Mouse (Mus musculus): ENCODE results near the gene Fndc8. TPM values are rescaled to one million over a fixed set of nuclear protein-coding genes. Genes with fewer than 3 reads are reported as not detected.

The Fndc8 gene
- polyA plus RNA-seq, 1 experiment from 2014 or later = 1.1 TPM

DNA sequence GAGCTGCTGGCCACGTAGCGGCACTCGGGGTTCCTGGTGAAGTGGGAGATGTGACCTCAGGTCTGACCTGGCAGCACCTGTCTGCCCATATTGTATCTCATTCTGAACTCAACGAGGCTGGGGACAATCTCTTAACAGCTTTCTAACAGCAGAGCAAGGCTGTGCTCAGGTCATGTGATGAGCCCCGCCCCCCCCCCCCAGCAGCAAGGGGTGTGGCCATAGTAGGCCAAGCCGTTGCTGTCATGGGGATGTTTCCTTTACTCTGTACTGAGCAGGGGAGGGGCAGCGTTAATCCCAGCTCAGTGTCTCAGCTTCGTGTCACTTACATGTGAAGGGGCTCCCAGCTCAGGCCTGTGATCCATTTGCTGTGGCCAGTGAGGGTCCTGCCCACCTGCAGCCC, 13.0 kb downstream of the Fndc8 start:
- H3K36me3 ChIP-seq (ENCODE audit: control insufficient read depth, insufficient read depth) = peaks cover 32% of the 10 kb centered on the region
- WGBS = 62% methylated on average over 8 of the region's 8 CpGs
- no peak overlapping the region for H3K4me2 ChIP-seq (ENCODE audit: low read length)
- no peaks in the 10 kb centered on the region for H3K27me3 ChIP-seq (replicated peaks; ENCODE audit: control insufficient read depth, insufficient read depth, low read length)
- no peak overlapping the region for H3K4me3 ChIP-seq (replicated peaks; ENCODE audit: low read length)
- no peaks in the 10 kb centered on the region for H3K9me3 ChIP-seq (ENCODE audit: control insufficient read depth, low read length)
- no peak overlapping the region for H3K27ac ChIP-seq (ENCODE audit: low read length)
- H3K4me1 ChIP-seq (replicated peaks; ENCODE audit: control insufficient read depth, insufficient read depth, low read length) = peaks cover 10% of the 10 kb centered on the region
- H3K9ac ChIP-seq (replicated peaks; ENCODE audit: low read depth, low read length) = no peak overlapping the region
- ATAC-seq = no peak

DNA sequence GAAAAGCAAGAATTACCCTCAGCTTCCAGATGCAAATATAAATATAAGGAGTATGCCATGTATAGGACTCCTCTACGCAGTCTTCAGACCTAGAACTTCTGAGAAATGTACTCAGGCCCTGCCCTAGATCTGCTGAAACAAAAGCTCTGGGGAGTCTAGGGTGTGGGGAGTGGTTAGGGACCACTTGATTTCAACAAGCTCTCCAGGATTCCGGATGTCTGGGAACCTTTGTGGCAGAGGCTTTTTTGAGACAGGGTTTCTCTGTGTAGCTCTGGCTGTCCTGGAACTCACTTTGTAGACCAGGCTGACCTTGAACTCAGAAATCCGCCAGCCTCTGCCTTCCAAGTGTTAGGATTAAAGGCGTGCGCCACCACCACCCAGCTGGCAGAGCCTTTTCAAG, 13.9 kb downstream of the Fndc8 start:
- Histone ChIP-seq H3K4me2 (ENCODE audit: low read length) (no peak overlapping the region), H3K36me3 (ENCODE audit: control insufficient read depth, insufficient read depth) (peaks cover 27% of the 10 kb centered on the region), H3K27ac (ENCODE audit: low read length) (no peak overlapping the region), H3K4me3 (replicated peaks; ENCODE audit: low read length) (no peak overlapping the region), H3K4me1 (replicated peaks; ENCODE audit: control insufficient read depth, insufficient read depth, low read length) (peaks cover 10% of the 10 kb centered on the region), H3K9ac (replicated peaks; ENCODE audit: low read depth, low read length) (no peak overlapping the region), H3K9me3 (ENCODE audit: control insufficient read depth, low read length) (no peaks in the 10 kb centered on the region), H3K27me3 (replicated peaks; ENCODE audit: control insufficient read depth, insufficient read depth, low read length) (no peaks in the 10 kb centered on the region)
- WGBS = 87% methylated on average over 5 of the region's 5 CpGs
- no peak for ATAC-seq

DNA sequence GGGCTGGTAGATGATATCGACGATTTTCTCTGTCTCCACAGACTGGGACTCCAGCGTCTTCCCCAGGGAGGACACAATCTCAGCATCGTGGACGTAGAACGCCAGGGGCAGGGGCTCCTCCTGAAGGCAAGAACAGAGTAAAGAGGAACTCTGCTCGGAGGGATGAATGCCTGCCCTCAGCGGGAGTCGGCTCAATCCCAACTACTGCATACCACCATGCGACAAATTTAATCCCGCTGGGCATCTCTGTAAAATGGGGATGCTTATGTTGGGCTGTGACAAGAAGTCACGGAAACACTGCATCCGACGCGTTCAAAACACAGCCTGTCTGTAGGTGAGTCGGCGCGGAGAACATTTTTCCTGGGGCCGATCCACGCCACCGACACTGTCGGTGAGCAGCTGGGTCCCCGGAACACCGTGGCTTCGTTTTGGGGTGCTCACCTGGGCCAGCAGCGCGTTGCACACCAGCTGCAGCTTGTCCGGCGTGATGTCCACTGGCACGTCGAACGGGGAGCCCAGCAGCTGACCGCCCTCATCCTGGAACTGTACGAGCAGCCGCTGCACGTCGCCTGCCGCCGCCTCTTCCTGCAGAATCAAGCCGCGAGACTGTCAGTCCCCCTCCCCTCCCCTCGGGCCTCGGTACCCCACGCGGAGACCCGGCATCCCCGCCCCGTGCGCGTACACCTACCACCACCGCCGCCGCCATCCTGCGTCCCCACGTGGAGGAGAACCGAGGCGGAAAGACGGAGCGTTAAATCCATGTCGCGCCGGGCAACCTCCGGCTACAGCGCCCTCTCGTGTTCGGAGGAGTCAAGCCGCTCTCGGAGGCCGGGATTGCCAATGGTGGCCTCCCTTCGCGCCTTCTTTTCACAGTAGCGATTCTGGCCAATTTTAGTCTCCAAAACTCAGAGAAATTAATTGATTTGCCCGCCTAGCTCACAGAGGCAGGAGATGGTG, 16.0 kb downstream of the Fndc8 start, which contains the start of gene Nle1:
Gene Nle1 (minus strand): TSS at position 761 of the 957 bp plus-strand sequence.
- H3K4me2 ChIP-seq (ENCODE audit: low read length) = peak within 1 kb of the TSS; percentile 65
- peak within 1 kb of the TSS; percentile 81 for H3K4me3 ChIP-seq (replicated peaks; ENCODE audit: low read length)
- H3K36me3 ChIP-seq (ENCODE audit: control insufficient read depth, insufficient read depth) = peaks cover 12% of the 10 kb centered on the region
- no peak within 1 kb of the TSS; the same call in 1 of the 2 replicates for H3K27ac ChIP-seq (ENCODE audit: low read length)
- peak within 1 kb of the TSS; percentile 79 for H3K9ac ChIP-seq (replicated peaks; ENCODE audit: low read depth, low read length)
- peak; percentile 92 for ATAC-seq
- H3K9me3 ChIP-seq (ENCODE audit: control insufficient read depth, low read length) = no peaks in the 10 kb centered on the region
- peaks cover 10% of the 10 kb centered on the region for H3K4me1 ChIP-seq (replicated peaks; ENCODE audit: control insufficient read depth, insufficient read depth, low read length)
- WGBS = 1% methylated on average over 71 of the region's 73 CpGs
- no peaks in the 10 kb centered on the region for H3K27me3 ChIP-seq (replicated peaks; ENCODE audit: control insufficient read depth, insufficient read depth, low read length)

DNA sequence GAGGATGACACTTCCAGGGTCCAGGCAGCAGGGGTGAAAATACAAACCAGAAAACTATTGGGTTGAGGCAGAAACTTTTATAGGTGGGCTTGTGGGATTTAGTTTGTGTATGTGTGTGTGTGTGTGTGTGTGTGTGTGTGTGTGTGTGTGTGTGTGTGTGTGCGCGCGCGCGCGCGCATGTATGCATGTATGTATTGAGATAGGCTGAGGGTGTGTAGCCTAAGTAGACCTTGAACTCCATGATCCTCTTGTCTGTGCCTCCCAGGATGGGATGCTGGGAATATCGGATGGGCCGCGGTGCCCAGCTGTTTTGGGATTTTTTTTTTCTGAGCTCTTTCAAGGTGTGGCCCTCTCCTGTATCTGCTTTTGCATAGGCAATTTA, 16.7 kb downstream of the Fndc8 start:
- Histone ChIP-seq H3K36me3 (ENCODE audit: control insufficient read depth, insufficient read depth) (peaks cover 8% of the 10 kb centered on the region), H3K27me3 (replicated peaks; ENCODE audit: control insufficient read depth, insufficient read depth, low read length) (no peaks in the 10 kb centered on the region), H3K4me1 (replicated peaks; ENCODE audit: control insufficient read depth, insufficient read depth, low read length) (peaks cover 10% of the 10 kb centered on the region), H3K4me2 (ENCODE audit: low read length) (peak overlapping the region; percentile 65), H3K4me3 (replicated peaks; ENCODE audit: low read length) (peak overlapping the region; percentile 81), H3K9me3 (ENCODE audit: control insufficient read depth, low read length) (no peaks in the 10 kb centered on the region), H3K9ac (replicated peaks; ENCODE audit: low read depth, low read length) (no peak overlapping the region; the same call in 1 of the 2 replicates), H3K27ac (ENCODE audit: low read length) (no peak overlapping the region)
- 51% methylated on average over 10 of the region's 10 CpGs for whole genome bisulfite sequencing
- ATAC-seq = peak; percentile 7; the same call in 1 of the 2 replicates

DNA sequence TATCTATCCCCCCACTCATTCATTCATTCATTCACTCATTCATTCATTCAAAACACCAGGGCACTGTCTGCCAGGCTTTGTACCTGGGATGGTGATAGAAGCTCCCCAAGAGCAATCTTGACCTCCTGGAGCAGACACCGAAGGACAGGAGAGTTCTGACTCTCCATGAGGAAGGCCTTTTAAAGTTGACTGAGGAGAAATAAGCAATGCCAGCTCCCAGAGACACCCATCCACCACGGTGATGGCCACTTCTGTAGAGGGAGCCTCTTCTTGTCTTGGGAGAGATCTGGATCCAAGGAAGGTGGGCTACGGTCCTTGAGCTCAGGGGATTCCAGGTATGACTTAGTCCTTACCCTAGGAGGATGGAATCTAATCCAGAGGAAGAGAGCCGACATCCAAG, 18.3 kb downstream of the Fndc8 start, which contains the start of gene Unc45b:
Gene Unc45b (plus strand): TSS at position 301 of the 400 bp plus-strand sequence.
- no peaks in the 10 kb centered on the region for H3K9me3 ChIP-seq (ENCODE audit: control insufficient read depth, low read length)
- H3K4me2 ChIP-seq (ENCODE audit: low read length) = no peak within 1 kb of the TSS
- no peak for ATAC-seq
- 87% methylated on average over 4 of the region's 4 CpGs for WGBS
- no peak within 1 kb of the TSS for H3K27ac ChIP-seq (ENCODE audit: low read length)
- peaks cover 12% of the 10 kb centered on the region for H3K4me1 ChIP-seq (replicated peaks; ENCODE audit: control insufficient read depth, insufficient read depth, low read length)
- H3K9ac ChIP-seq (replicated peaks; ENCODE audit: low read depth, low read length) = no peak within 1 kb of the TSS
- no peaks in the 10 kb centered on the region for H3K27me3 ChIP-seq (replicated peaks; ENCODE audit: control insufficient read depth, insufficient read depth, low read length)
- H3K36me3 ChIP-seq (ENCODE audit: control insufficient read depth, insufficient read depth) = no peaks in the 10 kb centered on the region
- no peak within 1 kb of the TSS for H3K4me3 ChIP-seq (replicated peaks; ENCODE audit: low read length)

DNA sequence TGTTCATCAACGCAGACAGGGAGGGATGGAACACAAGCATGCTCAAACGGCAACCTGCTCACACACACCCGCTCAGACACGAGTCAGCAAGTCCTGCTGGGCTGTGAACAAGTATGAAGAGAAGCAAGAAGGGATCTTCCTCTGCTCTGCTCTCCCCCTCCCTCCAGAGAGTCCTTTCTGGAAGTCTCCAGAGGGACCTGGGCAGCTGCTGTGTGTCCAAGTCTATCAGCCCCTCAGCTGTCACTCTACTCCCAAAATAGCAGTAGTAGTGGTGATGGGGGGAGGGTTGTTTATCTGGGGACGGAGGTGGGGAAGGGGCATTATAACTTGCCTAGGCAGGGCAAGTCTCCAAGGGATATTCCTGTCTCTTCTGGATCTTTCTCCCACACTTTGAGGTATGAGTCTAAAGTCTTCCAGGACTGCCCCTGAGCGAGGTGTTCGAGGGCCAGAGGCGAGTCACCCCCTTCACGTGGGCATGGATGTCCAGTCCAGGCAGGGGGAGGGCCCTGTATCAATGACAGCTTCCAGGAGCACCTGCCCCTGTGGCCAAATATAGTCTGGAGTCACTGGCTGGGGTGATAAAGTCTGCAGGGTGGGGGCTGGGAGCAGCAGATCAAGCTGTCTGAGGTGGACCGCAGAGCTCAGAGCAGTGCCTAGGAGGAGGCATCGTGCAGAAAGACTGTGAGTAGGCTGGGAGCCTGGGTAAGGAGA, 18.9 kb downstream of the Fndc8 start:
- ATAC-seq = no peak
- no peak overlapping the region for H3K4me3 ChIP-seq (replicated peaks; ENCODE audit: low read length)
- no peak overlapping the region for H3K27ac ChIP-seq (ENCODE audit: low read length)

DNA sequence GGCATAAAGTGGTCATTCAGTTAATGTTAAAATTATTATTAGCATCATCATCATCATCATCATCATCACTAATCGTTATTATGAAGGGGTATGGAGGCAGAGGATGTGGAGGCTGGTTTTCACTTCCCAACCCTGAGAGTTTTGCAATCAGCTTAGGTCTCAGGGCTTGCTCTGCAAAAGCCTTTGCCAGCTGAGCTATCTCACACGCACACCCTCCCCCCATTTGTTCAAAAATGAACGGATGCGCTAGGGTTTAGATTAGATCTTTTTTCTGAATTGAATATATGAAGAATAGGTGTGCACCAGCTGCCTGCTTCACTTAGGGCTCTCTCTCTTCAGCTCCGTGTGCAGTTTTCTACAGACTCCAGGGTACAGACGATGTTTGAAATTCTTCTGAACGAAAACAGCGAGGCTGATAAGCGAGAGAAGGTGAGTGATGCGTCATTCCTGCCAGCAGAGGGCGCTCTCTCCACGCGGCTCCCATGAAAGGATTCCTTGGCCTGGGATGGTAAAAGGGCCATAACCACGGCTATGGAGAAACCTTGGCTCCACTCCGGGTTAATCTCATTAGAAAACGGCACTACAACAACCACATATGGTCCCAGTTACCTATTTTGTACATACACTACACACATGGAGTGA, 22.9 kb downstream of the Fndc8 start:
- H3K9ac ChIP-seq (replicated peaks; ENCODE audit: low read depth, low read length) = peak overlapping the region; percentile 30; the same call in 1 of the 2 replicates
- H3K4me3 ChIP-seq (replicated peaks; ENCODE audit: low read length) = 0 out of 2 replicates have a peak overlapping the region, but pooled peaks have one; percentile 21
- 8% methylated on average over 16 of the region's 16 CpGs for WGBS

More for the DNA sequence above, 18.9 kb downstream of the Fndc8 start:
- Histone ChIP-seq H3K9me3 (ENCODE audit: control insufficient read depth, low read length) (no peaks in the 10 kb centered on the region), H3K4me2 (ENCODE audit: low read length) (no peak overlapping the region), H3K36me3 (ENCODE audit: control insufficient read depth, insufficient read depth) (no peaks in the 10 kb centered on the region), H3K27me3 (replicated peaks; ENCODE audit: control insufficient read depth, insufficient read depth, low read length) (no peaks in the 10 kb centered on the region), H3K4me1 (replicated peaks; ENCODE audit: control insufficient read depth, insufficient read depth, low read length) (peaks cover 12% of the 10 kb centered on the region), H3K9ac (replicated peaks; ENCODE audit: low read depth, low read length) (no peak overlapping the region)
- WGBS = 83% methylated on average over 11 of the region's 11 CpGs

DNA sequence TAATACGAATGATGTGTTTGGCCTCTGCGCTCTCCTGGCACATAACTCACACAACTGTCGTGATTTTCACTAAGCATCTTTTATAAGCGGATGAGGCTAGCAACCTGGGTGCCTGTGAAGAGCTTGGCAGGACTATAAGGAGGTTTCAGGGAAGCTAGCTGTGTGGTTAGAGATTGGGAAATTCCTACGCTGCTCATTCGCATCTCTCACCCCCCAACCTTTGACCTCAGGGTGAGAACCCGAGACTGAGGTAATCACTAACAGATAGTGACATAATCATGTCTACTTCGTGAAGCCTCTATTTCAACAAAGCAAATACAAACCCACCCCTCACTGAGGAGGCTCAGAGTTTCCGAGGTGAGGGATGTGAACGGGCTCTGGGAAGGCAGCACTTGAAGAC, 28.8 kb downstream of the Fndc8 start:
- Histone ChIP-seq H3K4me3 (replicated peaks; ENCODE audit: low read length) (no peak overlapping the region), H3K4me2 (ENCODE audit: low read length) (no peak overlapping the region), H3K9me3 (ENCODE audit: control insufficient read depth, low read length) (no peaks in the 10 kb centered on the region), H3K4me1 (replicated peaks; ENCODE audit: control insufficient read depth, insufficient read depth, low read length) (no peaks in the 10 kb centered on the region), H3K9ac (replicated peaks; ENCODE audit: low read depth, low read length) (no peak overlapping the region), H3K36me3 (ENCODE audit: control insufficient read depth, insufficient read depth) (no peaks in the 10 kb centered on the region), H3K27ac (ENCODE audit: low read length) (no peak overlapping the region), H3K27me3 (replicated peaks; ENCODE audit: control insufficient read depth, insufficient read depth, low read length) (0 out of 2 replicates have a peak, but pooled peaks cover 2% of the 10 kb centered on the region)
- WGBS = 69% methylated on average over 10 of the region's 10 CpGs
- ATAC-seq = no peak

More for the DNA sequence above, 22.9 kb downstream of the Fndc8 start:
- H3K4me2 ChIP-seq (ENCODE audit: low read length) = peak overlapping the region; percentile 48
- H3K27ac ChIP-seq (ENCODE audit: low read length) = no peak overlapping the region
- 0 out of 2 replicates have a peak, but pooled peaks cover 2% of the 10 kb centered on the region for H3K4me1 ChIP-seq (replicated peaks; ENCODE audit: control insufficient read depth, insufficient read depth, low read length)
- no peaks in the 10 kb centered on the region for H3K36me3 ChIP-seq (ENCODE audit: control insufficient read depth, insufficient read depth)
- no peaks in the 10 kb centered on the region for H3K9me3 ChIP-seq (ENCODE audit: control insufficient read depth, low read length)
- H3K27me3 ChIP-seq (replicated peaks; ENCODE audit: control insufficient read depth, insufficient read depth, low read length) = 0 out of 2 replicates have a peak, but pooled peaks cover 2% of the 10 kb centered on the region
- peak; percentile 66 for ATAC-seq
